Mouse (Mus musculus): Measurements from ENCODE around the gene Cacnb2. TPM values are rescaled to one million over a fixed set of nuclear protein-coding genes. Genes with fewer than 3 reads are reported as not detected.

The Cacnb2 gene
- 0.83 TPM for polyA plus RNA-seq (2015; fragmentation: Illumina TruSeq; extraction: RNeasy Lipid Tissue Mini Kit (QIAGEN cat#74804); ENCODE audit: insufficient read depth, low replicate concordance)

DNA sequence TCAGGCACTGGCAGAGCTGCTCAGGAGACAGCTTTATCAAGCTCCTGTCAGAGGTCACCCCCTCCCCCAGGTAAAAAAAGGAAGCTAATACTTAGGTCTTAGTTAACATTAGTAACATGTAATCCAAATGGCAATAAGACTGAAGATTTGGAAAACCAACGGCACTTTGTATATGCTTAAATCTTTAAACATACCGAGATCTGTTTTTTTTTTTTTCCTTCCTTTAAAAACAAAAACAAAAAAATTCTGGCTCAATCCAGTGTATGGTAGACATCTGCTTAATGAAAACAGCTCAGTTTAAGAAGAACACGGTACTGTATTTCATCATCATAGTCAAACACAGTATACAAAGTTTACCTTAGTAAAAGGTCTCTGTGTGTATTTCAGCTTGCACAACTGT lies at the start of gene Cacnb2:
TSS of gene Cacnb2 (plus strand) at position 301 of the 400 bp plus-strand sequence.

Other genes with a start within 250 kb of the Cacnb2 start
- gene Slc39a12, start 214.8 kb upstream of the Cacnb2 start, polyA plus RNA-seq (2015; fragmentation: Illumina TruSeq; extraction: RNeasy Lipid Tissue Mini Kit (QIAGEN cat#74804); ENCODE audit: insufficient read depth, low replicate concordance), result 0.30 TPM

Data from spleen, adult 10 weeks (tissue).